Mouse (Mus musculus) heart, embryonic 12.5 days (tissue): ENCODE measurements around the gene Celsr1. TPM values are rescaled to one million over a fixed set of nuclear protein-coding genes. Genes with fewer than 3 reads are reported as not detected.
"Not testable (repeated sequence)": the region's sequence is repeated elsewhere in the genome, so short reads cannot be mapped to it uniquely, and the experiment has no call there.

Experiments used
- ATAC-seq: fragments of 200-750 bp; cut with Nextera tagmentation; 2 replicates; pipeline ENCODE4 v1.8.0; 2017; ENCODE audit warnings: moderate TSS enrichment, moderate library complexity; ENCODE audit not compliant: insufficient number of reproducible peaks, low FRiP score
- H3K27ac ChIP-seq: fragments of 300-500 bp; sonication (generic); 2 replicates; pipeline ENCODE4 v1.5.1; 2016; ENCODE audit warnings: mild to moderate bottlenecking, moderate library complexity; ENCODE audit not compliant: poor library complexity, severe bottlenecking
- H3K27me3 ChIP-seq: fragments of 300-500 bp; sonication (generic); replicated peaks from 2 replicates; pipeline ENCODE4 v1.6.1; 2016; ENCODE audit warnings: mild to moderate bottlenecking, moderate library complexity
- H3K36me3 ChIP-seq: fragments of 300-500 bp; sonication (generic); 2 replicates; pipeline ENCODE4 v1.6.1; 2016; ENCODE audit warnings: mild to moderate bottlenecking, moderate library complexity
- H3K4me1 ChIP-seq: fragments of 300-500 bp; sonication (generic); replicated peaks from 2 replicates; pipeline ENCODE4 v1.6.1; 2016; ENCODE audit warnings: mild to moderate bottlenecking
- H3K4me2 ChIP-seq: fragments of 300-500 bp; sonication (generic); 2 replicates; pipeline ENCODE4 v1.6.1; 2016; ENCODE audit warnings: mild to moderate bottlenecking, moderate library complexity
- H3K4me3 ChIP-seq: fragments of 300-500 bp; sonication (generic); 2 replicates; pipeline ENCODE4 v1.5.1; 2016; ENCODE audit warnings: mild to moderate bottlenecking
- H3K9ac ChIP-seq: fragments of 300-500 bp; sonication (generic); 2 replicates; pipeline ENCODE4 v1.6.1; 2016; ENCODE audit warnings: mild to moderate bottlenecking, moderate library complexity
- H3K9me3 ChIP-seq: fragments of 300-500 bp; sonication (generic); replicated peaks from 2 replicates; pipeline ENCODE4 v1.6.1; 2016; ENCODE audit warnings: mild to moderate bottlenecking, moderate library complexity
- WGBS: fragments of 180-500 bp; shearing (Covaris S2); methylation state at CpG from one replicate; pipeline ENCODE4 v1.1.7; 2016; 5-methylcytosine and 5-hydroxymethylcytosine counted together
- polyA plus RNA-seq: library from polyadenylated mRNA; unstranded; fragments of >200 nt; fragmentation: Nextera tagmentation; extraction: Ambion mirVana; gene quantifications from 2 replicates; pipeline ENCODE4 v1.2.1, GENCODE M21; 2016

Gene Celsr1
- polyA plus RNA-seq, 1 experiment from 2014 or later = 2.0 TPM

GRCm38 (mm10) chr15:85893871-85894270 is 139.7 kb downstream of the Celsr1 start:
- peaks cover 84% of the 10 kb centered on the region for H3K36me3 ChIP-seq
- no peak overlapping the region for H3K4me2 ChIP-seq
- no peaks in the 10 kb centered on the region for H3K27me3 ChIP-seq
- no peak overlapping the region for H3K9ac ChIP-seq
- no peaks in the 10 kb centered on the region for H3K9me3 ChIP-seq
- H3K27ac ChIP-seq = no peak overlapping the region
- H3K4me1 ChIP-seq = peaks cover 7% of the 10 kb centered on the region; the same call in 1 of the 2 replicates
- H3K4me3 ChIP-seq = no peak overlapping the region
- ATAC-seq = no peak
- WGBS = 88% methylated on average over 7 of the region's 7 CpGs

- Histone ChIP-seq H3K4me1 (peaks cover 7% of the 10 kb centered on the region; the same call in 1 of the 2 replicates), H3K27ac (no peak overlapping the region), H3K27me3 (no peaks in the 10 kb centered on the region), H3K36me3 (peaks cover 79% of the 10 kb centered on the region), H3K9me3 (no peaks in the 10 kb centered on the region), H3K4me3 (no peak overlapping the region), H3K4me2 (no peak overlapping the region), H3K9ac (no peak overlapping the region)
- WGBS = 81% methylated on average over 13 of the region's 13 CpGs
- ATAC-seq = no peak
Observed at GRCm38 (mm10) chr15:85892498-85893118, 141.0 kb downstream of the Celsr1 start.

- no peak overlapping the region for H3K27ac ChIP-seq
- peaks cover 7% of the 10 kb centered on the region; the same call in 1 of the 2 replicates for H3K4me1 ChIP-seq
- no peak overlapping the region for H3K4me2 ChIP-seq
- H3K9me3 ChIP-seq = no peaks in the 10 kb centered on the region
- no peak overlapping the region for H3K9ac ChIP-seq
- no peaks in the 10 kb centered on the region for H3K27me3 ChIP-seq
- peaks cover 73% of the 10 kb centered on the region for H3K36me3 ChIP-seq
- H3K4me3 ChIP-seq = no peak overlapping the region
- ATAC-seq = no peak
- 73% methylated on average over 10 of the region's 10 CpGs for WGBS
Observed at GRCm38 (mm10) chr15:85891971-85892370, 141.6 kb downstream of the Celsr1 start.

- Histone ChIP-seq H3K36me3 (peaks cover 74% of the 10 kb centered on the region), H3K27ac (no peak overlapping the region), H3K4me3 (no peak overlapping the region), H3K9ac (no peak overlapping the region), H3K27me3 (no peaks in the 10 kb centered on the region), H3K4me1 (peaks cover 7% of the 10 kb centered on the region; the same call in 1 of the 2 replicates), H3K9me3 (no peaks in the 10 kb centered on the region), H3K4me2 (no peak overlapping the region)
- WGBS = 69% methylated on average over 4 of the region's 4 CpGs
- ATAC-seq = no peak
Observed at GRCm38 (mm10) chr15:85889235-85889634, 144.3 kb downstream of the Celsr1 start.

- Histone ChIP-seq H3K4me3 (no peak overlapping the region), H3K9ac (no peak overlapping the region), H3K4me1 (peaks cover 2% of the 10 kb centered on the region; the same call in 1 of the 2 replicates), H3K9me3 (no peaks in the 10 kb centered on the region), H3K27me3 (no peaks in the 10 kb centered on the region), H3K36me3 (peaks cover 59% of the 10 kb centered on the region), H3K27ac (no peak overlapping the region), H3K4me2 (no peak overlapping the region)
- ATAC-seq = no peak
- 80% methylated on average over 5 of the region's 5 CpGs for WGBS
Observed at GRCm38 (mm10) chr15:85885606-85886005, 148.0 kb downstream of the Celsr1 start.

- Histone ChIP-seq H3K27ac (peak overlapping the region; percentile 69), H3K36me3 (peaks cover 44% of the 10 kb centered on the region), H3K9me3 (no peaks in the 10 kb centered on the region), H3K4me2 (peak overlapping the region; percentile 91), H3K4me1 (peaks cover 20% of the 10 kb centered on the region), H3K4me3 (peak overlapping the region; percentile 75), H3K9ac (peak overlapping the region; percentile 85), H3K27me3 (no peaks in the 10 kb centered on the region)
- WGBS = 2% methylated on average over 18 of the region's 18 CpGs
- ATAC-seq = peak; percentile 31; the same call in 1 of the 2 replicates
Observed at GRCm38 (mm10) chr15:85879498-85879895, 154.1 kb downstream of the Celsr1 start.

GRCm38 (mm10) chr15:85878848-85879497 is 154.6 kb downstream of the Celsr1 start, which contains the start of gene Trmu:
Gene Trmu (plus strand): TSS chr15:85879312.
- under 1% methylated on average over 50 of the region's 50 CpGs for WGBS
- no peaks in the 10 kb centered on the region for H3K27me3 ChIP-seq
- H3K4me1 ChIP-seq = peaks cover 20% of the 10 kb centered on the region
- no peaks in the 10 kb centered on the region for H3K9me3 ChIP-seq
- H3K9ac ChIP-seq = peak within 1 kb of the TSS; percentile 85
- H3K27ac ChIP-seq = peak within 1 kb of the TSS; percentile 81
- peak within 1 kb of the TSS; percentile 91 for H3K4me2 ChIP-seq
- peaks cover 47% of the 10 kb centered on the region for H3K36me3 ChIP-seq
- peak within 1 kb of the TSS; percentile 75 for H3K4me3 ChIP-seq
- peak; percentile 94 for ATAC-seq

- H3K4me1 ChIP-seq = peaks cover 20% of the 10 kb centered on the region
- no peak overlapping the region for H3K4me2 ChIP-seq
- no peak overlapping the region for H3K4me3 ChIP-seq
- WGBS = 92% methylated on average over 7 of the region's 7 CpGs
- peaks cover 49% of the 10 kb centered on the region for H3K36me3 ChIP-seq
- no peak overlapping the region for H3K27ac ChIP-seq
- ATAC-seq = no peak
- no peaks in the 10 kb centered on the region for H3K9me3 ChIP-seq
- no peaks in the 10 kb centered on the region for H3K27me3 ChIP-seq
- no peak overlapping the region for H3K9ac ChIP-seq
Observed at GRCm38 (mm10) chr15:85877336-85877735, 156.2 kb downstream of the Celsr1 start.

- no peak overlapping the region for H3K4me2 ChIP-seq
- H3K4me1 ChIP-seq = no peaks in the 10 kb centered on the region
- no peaks in the 10 kb centered on the region for H3K9me3 ChIP-seq
- H3K27me3 ChIP-seq = no peaks in the 10 kb centered on the region
- no peak overlapping the region for H3K27ac ChIP-seq
- H3K4me3 ChIP-seq = no peak overlapping the region
- H3K9ac ChIP-seq = no peak overlapping the region
- 54% methylated on average over 6 of the region's 6 CpGs for WGBS
- H3K36me3 ChIP-seq = peaks cover 94% of the 10 kb centered on the region
- no peak for ATAC-seq
Observed at GRCm38 (mm10) chr15:85867696-85868095, 165.9 kb downstream of the Celsr1 start.

GRCm38 (mm10) chr15:85865913-85866312 is 167.7 kb downstream of the Celsr1 start:
- H3K27me3 ChIP-seq, ATAC-seq, H3K9ac ChIP-seq, H3K4me3 ChIP-seq, H3K27ac ChIP-seq, H3K9me3 ChIP-seq, H3K4me1 ChIP-seq, H3K4me2 ChIP-seq: not testable (repeated sequence)
- peaks cover 89% of the 10 kb centered on the region for H3K36me3 ChIP-seq
- WGBS = 89% methylated on average over 7 of the region's 7 CpGs

- peak within 1 kb of the TSS; percentile 86 for H3K9ac ChIP-seq
- H3K27ac ChIP-seq = peak within 1 kb of the TSS; percentile 55
- H3K4me3 ChIP-seq = peak within 1 kb of the TSS; percentile 96
- under 1% methylated on average over 42 of the region's 42 CpGs for WGBS
- peaks cover 31% of the 10 kb centered on the region for H3K36me3 ChIP-seq
- peak; percentile 96 for ATAC-seq
- H3K9me3 ChIP-seq = no peaks in the 10 kb centered on the region
- no peaks in the 10 kb centered on the region for H3K27me3 ChIP-seq
- H3K4me2 ChIP-seq = peak within 1 kb of the TSS; percentile 89
- peaks cover 20% of the 10 kb centered on the region for H3K4me1 ChIP-seq
Observed at GRCm38 (mm10) chr15:85859490-85860031, 174.0 kb downstream of the Celsr1 start, which contains the start of gene Gtse1. Gene Gtse1 (plus strand): TSS chr15:85859745.
